Comparison of ENCODE assay signal across 7 mouse cellular contexts in genomic region chr17:25874148-25874720, GRCm38 (mm10). TPM values are rescaled to one million over a fixed set of nuclear protein-coding genes. Genes with fewer than 3 reads are reported as not detected.
DNase-seq lines count a peak whose midpoint lies in the region; ATAC-seq and TF ChIP-seq lines count a peak whose summit lies in the region.

No protein-coding gene starts in this region.

- H3K4me2 ChIP-seq in lung, embryonic 16.5 days (ENCODE audit: low read depth, low read length) = peak overlapping the region; percentile 91
- H3K4me2 ChIP-seq in forebrain, embryonic 11.5 days (ENCODE audit: low read depth, low read length, severe bottlenecking) = peak overlapping the region; percentile 87
- H3K4me2 ChIP-seq in limb, embryonic 11.5 days (ENCODE audit: low read depth, severe bottlenecking) = peak overlapping the region; percentile 43; the same call in 1 of the 2 replicates

- peak overlapping the region; percentile 85 for H3K9ac ChIP-seq in lung, embryonic 16.5 days (ENCODE audit: low read length)
- peak overlapping the region; percentile 58 for H3K9ac ChIP-seq in forebrain, embryonic 11.5 days (ENCODE audit: low read length)
- H3K9ac ChIP-seq in limb, embryonic 11.5 days (ENCODE audit: low read length) = peak overlapping the region; percentile 41

- no peak for ATAC-seq in lung, embryonic 16.5 days (ENCODE audit: low read depth)
- 0 out of 2 replicates have a peak, but pooled peaks have one; percentile 3 for ATAC-seq in forebrain, embryonic 11.5 days (replicated peaks; ENCODE audit: low FRiP score)
- ATAC-seq in limb, embryonic 11.5 days (ENCODE audit: insufficient number of reproducible peaks, low FRiP score, low TSS enrichment, low read depth) = no peak

- no peak for TF ChIP-seq CTCF in small intestine, adult 2 months (IDR thresholded peaks at IDR 0.05; ENCODE audit: extremely low read depth, insufficient read length, insufficient replicate concordance, low read depth, low read length)

- H3K4me3 ChIP-seq in lung, embryonic 16.5 days (ENCODE audit: low read length) = peak overlapping the region; percentile 87
- peak overlapping the region; percentile 57 for H3K4me3 ChIP-seq in forebrain, embryonic 11.5 days (ENCODE audit: low read depth, low read length)
- H3K4me3 ChIP-seq in limb, embryonic 11.5 days (ENCODE audit: low read depth, low read length) = peak overlapping the region; percentile 76
- peak overlapping the region; percentile 78 for H3K4me3 ChIP-seq in small intestine, adult 2 months (ENCODE audit: low read depth, low read length)

- peak overlapping the region; percentile 92 for H3K27ac ChIP-seq in lung, embryonic 16.5 days (ENCODE audit: low read length)
- peak overlapping the region; percentile 47; the same call in 1 of the 2 replicates for H3K27ac ChIP-seq in forebrain, embryonic 11.5 days (ENCODE audit: low read depth, low read length)
- 0 out of 2 replicates have a peak overlapping the region, but pooled peaks have one; percentile 15 for H3K27ac ChIP-seq in limb, embryonic 11.5 days (replicated peaks; ENCODE audit: low read depth, low read length)
- no peak overlapping the region; the same call in 1 of the 2 replicates for H3K27ac ChIP-seq in small intestine, adult 2 months (ENCODE audit: insufficient read depth, low read depth, low read length)

- peaks cover 19% of the 10 kb centered on the region for H3K4me1 ChIP-seq in lung, embryonic 16.5 days (replicated peaks; ENCODE audit: control insufficient read depth, insufficient read depth, low read length)
- H3K4me1 ChIP-seq in forebrain, embryonic 11.5 days (replicated peaks; ENCODE audit: control insufficient read depth, insufficient read depth, low read length) = peaks cover 8% of the 10 kb centered on the region; the same call in 1 of the 2 replicates
- H3K4me1 ChIP-seq in limb, embryonic 11.5 days (ENCODE audit: control insufficient read depth, insufficient read depth, low read length) = peaks cover 11% of the 10 kb centered on the region
- H3K4me1 ChIP-seq in small intestine, adult 2 months (ENCODE audit: control insufficient read depth, insufficient read depth, insufficient read length, low read length) = peaks cover 10% of the 10 kb centered on the region

- H3K9me3 ChIP-seq in lung, embryonic 16.5 days (ENCODE audit: control insufficient read depth, low read length) = no peaks in the 10 kb centered on the region
- H3K9me3 ChIP-seq in forebrain, embryonic 11.5 days (ENCODE audit: control insufficient read depth, low read length) = no peaks in the 10 kb centered on the region
- H3K9me3 ChIP-seq in limb, embryonic 11.5 days (ENCODE audit: control insufficient read depth, low read length) = no peaks in the 10 kb centered on the region

- no peak for DNase-seq in lung, postnatal 14 days
- no peak for DNase-seq in forebrain, embryonic 11.5 days (ENCODE audit: low spot score)
- DNase-seq in limb, embryonic 11.5 days (ENCODE audit: low spot score) = no peak
- DNase-seq in thymus, adult 18-20 months = no peak
- no peak for DNase-seq in frontal cortex, postnatal 25 days (ENCODE audit: low spot score in 2 of 2)

- TF ChIP-seq POLR2A in small intestine, adult 2 months (IDR thresholded peaks at IDR 0.05; ENCODE audit: low read depth, low read length) = no peak

- 4% methylated on average over 14 of the region's 14 CpGs for WGBS in lung, embryonic 16.5 days
- 5% methylated on average over 14 of the region's 14 CpGs for WGBS in forebrain, embryonic 11.5 days
- 9% methylated on average over 14 of the region's 14 CpGs for WGBS in limb, embryonic 11.5 days
- 9% methylated on average over 14 of the region's 14 CpGs for WGBS in small intestine, adult 2 months

- H3K36me3 ChIP-seq in lung, embryonic 16.5 days (ENCODE audit: control insufficient read depth, insufficient read depth, low read length) = no peaks in the 10 kb centered on the region; the same call in 1 of the 2 replicates
- no peaks in the 10 kb centered on the region; the same call in 1 of the 2 replicates for H3K36me3 ChIP-seq in forebrain, embryonic 11.5 days (ENCODE audit: control insufficient read depth, insufficient read depth, low read length)
- 0 out of 2 replicates have a peak, but pooled peaks cover 4% of the 10 kb centered on the region for H3K36me3 ChIP-seq in limb, embryonic 11.5 days (ENCODE audit: control insufficient read depth, insufficient read depth, low read length)
- peaks cover 7% of the 10 kb centered on the region; the same call in 1 of the 2 replicates for H3K36me3 ChIP-seq in small intestine, adult 2 months (ENCODE audit: control insufficient read depth, insufficient read depth, low read length)

- H3K27me3 ChIP-seq in lung, embryonic 16.5 days (ENCODE audit: control insufficient read depth, insufficient read depth, low read depth, low read length) = no peaks in the 10 kb centered on the region
- H3K27me3 ChIP-seq in forebrain, embryonic 11.5 days (ENCODE audit: control insufficient read depth, insufficient read depth, low read length) = no peaks in the 10 kb centered on the region
- H3K27me3 ChIP-seq in limb, embryonic 11.5 days (ENCODE audit: control insufficient read depth, insufficient read depth, low read length) = no peaks in the 10 kb centered on the region
- H3K27me3 ChIP-seq in small intestine, adult 2 months (ENCODE audit: control insufficient read depth, insufficient read depth, low read length) = no peaks in the 10 kb centered on the region

RNA-seq across cellular contexts. Expression of gene Mettl26, which starts 0.6 kb away (rescaled TPM):
- polyA plus RNA-seq in lung, embryonic 16.5 days (2015; fragmentation: Nextera tagmentation; extraction: Ambion mirVana) = 54.2 and 58.4 TPM in 2 replicates
- polyA plus RNA-seq in forebrain, embryonic 11.5 days (2014; fragmentation: Nextera tagmentation; extraction: Ambion mirVana) = 63.2 and 65.2 TPM in 2 replicates
- 55.9 and 60.9 TPM in 2 replicates for polyA plus RNA-seq in limb, embryonic 11.5 days (2014; fragmentation: Nextera tagmentation; extraction: Ambion mirVana)
- polyA plus RNA-seq in small intestine, adult 2 months (2012; rRNA removed) = 149 and 196 TPM in 2 replicates

RNA-seq across cellular contexts. Expression of gene Mcrip2, which starts 5.7 kb away (rescaled TPM):
- 20.6 and 21.6 TPM in 2 replicates for polyA plus RNA-seq in lung, embryonic 16.5 days (2015; fragmentation: Nextera tagmentation; extraction: Ambion mirVana)
- polyA plus RNA-seq in forebrain, embryonic 11.5 days (2014; fragmentation: Nextera tagmentation; extraction: Ambion mirVana) = 8.9 and 13.1 TPM in 2 replicates
- polyA plus RNA-seq in limb, embryonic 11.5 days (2014; fragmentation: Nextera tagmentation; extraction: Ambion mirVana) = 7.8 and 10.7 TPM in 2 replicates
- polyA plus RNA-seq in small intestine, adult 2 months (2012; rRNA removed) = 84.8 and 111 TPM in 2 replicates

RNA-seq across cellular contexts. Expression of gene Wfikkn1, which starts 6.4 kb away (rescaled TPM):
- 0.43 and 0.50 TPM in 2 replicates for polyA plus RNA-seq in lung, embryonic 16.5 days (2015; fragmentation: Nextera tagmentation; extraction: Ambion mirVana)
- 0.72 and 1.1 TPM in 2 replicates for polyA plus RNA-seq in forebrain, embryonic 11.5 days (2014; fragmentation: Nextera tagmentation; extraction: Ambion mirVana)
- 0.68 and 0.75 TPM in 2 replicates for polyA plus RNA-seq in limb, embryonic 11.5 days (2014; fragmentation: Nextera tagmentation; extraction: Ambion mirVana)
- 0.72 and 2.6 TPM in 2 replicates for polyA plus RNA-seq in small intestine, adult 2 months (2012; rRNA removed)

RNA-seq across cellular contexts. Expression of gene Wdr90, which starts 12.9 kb away (rescaled TPM):
- 32.6 and 33.4 TPM in 2 replicates for polyA plus RNA-seq in lung, embryonic 16.5 days (2015; fragmentation: Nextera tagmentation; extraction: Ambion mirVana)
- polyA plus RNA-seq in forebrain, embryonic 11.5 days (2014; fragmentation: Nextera tagmentation; extraction: Ambion mirVana) = 41.3 and 46.3 TPM in 2 replicates
- polyA plus RNA-seq in limb, embryonic 11.5 days (2014; fragmentation: Nextera tagmentation; extraction: Ambion mirVana) = 19.3 and 22.4 TPM in 2 replicates
- polyA plus RNA-seq in small intestine, adult 2 months (2012; rRNA removed) = 8.3 and 13.3 TPM in 2 replicates

RNA-seq across cellular contexts. Expression of gene Rhot2, which starts 29.6 kb away (rescaled TPM):
- 18.3 and 18.6 TPM in 2 replicates for polyA plus RNA-seq in lung, embryonic 16.5 days (2015; fragmentation: Nextera tagmentation; extraction: Ambion mirVana)
- 9.1 and 12.2 TPM in 2 replicates for polyA plus RNA-seq in forebrain, embryonic 11.5 days (2014; fragmentation: Nextera tagmentation; extraction: Ambion mirVana)
- polyA plus RNA-seq in limb, embryonic 11.5 days (2014; fragmentation: Nextera tagmentation; extraction: Ambion mirVana) = 9.4 and 10.7 TPM in 2 replicates
- 54.9 and 87.5 TPM in 2 replicates for polyA plus RNA-seq in small intestine, adult 2 months (2012; rRNA removed)
